Mouse (Mus musculus) ovary, adult 18-20 months (tissue): ENCODE results near the gene Orai1.
"Not testable (repeated sequence)": the region's sequence is repeated elsewhere in the genome, so short reads cannot be mapped to it uniquely, and the experiment has no call there.

Experiments used
- DNase-seq: peaks from one replicate; pipeline ENCODE4 v3.0.0; 2022; ENCODE audit warnings: low spot score, mixed read lengths

Orai1 gene

DNA sequence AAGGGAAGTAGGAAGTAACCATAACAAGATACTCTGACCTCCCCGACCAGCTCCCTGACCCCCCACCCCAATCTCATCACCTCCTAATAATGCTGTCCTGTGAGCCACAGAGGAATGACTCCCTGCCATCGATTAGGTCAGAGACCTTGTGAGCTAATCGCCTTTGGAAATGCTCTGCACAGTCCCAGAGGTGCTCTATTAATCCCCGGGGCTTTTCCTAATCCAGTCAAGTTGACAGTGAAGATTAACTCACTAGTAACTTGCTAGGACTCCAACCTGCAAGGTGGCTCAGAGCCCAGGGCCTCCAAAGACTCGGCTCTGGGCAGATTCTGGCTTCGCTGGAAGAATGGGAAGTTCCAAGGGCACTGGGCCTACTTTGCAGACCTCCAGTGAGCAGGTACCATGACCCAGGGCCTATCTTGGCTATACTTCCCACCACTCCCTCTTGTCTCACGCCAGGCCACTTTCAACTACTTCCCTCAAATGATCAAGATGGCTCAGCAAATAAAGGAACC, 18.8 kb downstream of the Orai1 start:
- DNase-seq = no peak

DNA sequence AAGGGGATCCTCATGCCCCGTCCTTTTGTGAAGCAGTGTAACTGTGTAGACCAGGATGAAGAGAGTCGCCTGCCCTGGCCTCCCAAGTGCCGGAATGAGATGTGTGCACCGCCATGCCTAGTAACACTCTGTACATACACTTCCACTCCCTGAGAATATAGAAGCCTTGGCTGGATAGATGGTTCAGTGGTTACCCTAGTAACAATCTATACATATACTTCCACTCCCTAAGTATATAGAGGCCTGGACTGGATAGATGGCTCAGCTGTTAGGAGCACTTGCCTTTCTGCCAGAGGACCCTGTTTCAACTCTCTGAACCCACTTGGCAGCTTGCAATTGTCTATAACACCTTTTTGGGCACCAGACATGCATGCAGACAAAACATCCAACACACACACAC, 20.2 kb downstream of the Orai1 start:
- DNase-seq = no peak

DNA sequence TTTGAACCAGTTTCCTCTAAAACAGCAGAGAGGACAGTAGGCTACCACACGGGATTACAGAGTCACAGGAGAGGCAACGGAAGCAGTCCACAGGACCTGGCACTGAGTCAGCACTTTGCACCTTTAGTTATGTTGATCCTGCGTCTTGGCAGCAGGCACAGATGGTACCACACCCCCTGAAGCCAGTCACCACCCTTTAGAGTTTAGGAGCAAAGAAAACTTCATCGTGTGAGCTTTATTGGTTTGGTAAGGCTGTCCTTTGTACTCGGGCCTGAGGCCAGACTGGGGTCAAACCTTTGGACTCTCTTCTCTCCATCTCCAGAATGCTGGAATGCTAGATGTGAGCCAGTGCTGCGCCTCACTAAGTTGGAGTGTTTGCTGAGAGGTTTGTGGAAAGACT, 20.7 kb downstream of the Orai1 start:
- no peak for DNase-seq

DNA sequence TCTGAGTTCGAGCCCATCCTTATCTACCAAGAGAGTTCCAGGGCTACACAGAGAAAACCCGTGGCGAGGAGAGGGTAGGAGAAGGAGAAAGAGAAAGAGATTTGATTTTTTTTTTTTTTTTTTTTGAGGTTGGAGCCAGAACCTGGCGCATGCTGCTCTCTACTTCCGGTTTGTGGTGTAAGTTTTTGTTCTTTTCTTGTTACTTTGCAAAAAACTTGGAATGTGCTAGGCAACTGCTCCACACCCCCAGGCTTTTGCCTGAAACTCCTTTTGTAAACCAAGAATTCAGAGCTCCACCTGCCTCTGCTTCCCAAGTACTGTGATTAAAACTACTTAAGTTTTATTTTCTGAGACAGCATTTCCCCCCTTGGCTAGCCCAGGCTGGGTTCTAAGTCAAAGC, 23.2 kb downstream of the Orai1 start:
- no peak for DNase-seq

DNA sequence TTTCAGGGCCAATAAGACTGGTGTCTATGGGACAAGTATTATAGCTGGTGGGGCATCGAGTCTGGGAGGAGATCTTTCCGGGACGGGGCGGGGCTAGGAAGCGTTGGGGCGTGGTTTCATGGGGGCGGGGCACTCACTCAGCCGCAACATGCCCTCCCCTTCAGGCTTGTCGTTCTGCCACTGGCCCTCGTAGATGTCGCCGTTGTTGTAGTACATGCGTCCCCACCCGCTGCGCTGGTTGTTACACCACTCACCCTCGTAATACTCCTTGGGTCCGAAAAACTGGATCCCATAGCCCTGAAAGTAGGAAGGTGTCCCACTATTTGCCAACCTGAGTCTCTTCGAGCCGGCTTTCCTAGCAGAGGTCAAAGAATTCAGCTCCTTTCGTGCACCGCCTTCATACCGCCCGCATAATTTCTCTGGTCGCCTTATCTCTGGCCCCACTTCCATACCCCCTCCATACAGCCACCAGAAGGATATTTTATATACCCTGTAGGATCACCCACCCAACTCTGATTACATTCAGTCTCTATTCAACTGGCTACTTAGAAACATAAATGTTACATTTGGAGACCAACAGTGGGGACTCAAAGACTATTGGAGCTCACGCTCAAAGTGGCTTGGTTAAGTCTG, 24.4 kb downstream of the Orai1 start:
- DNase-seq = no peak

DNA sequence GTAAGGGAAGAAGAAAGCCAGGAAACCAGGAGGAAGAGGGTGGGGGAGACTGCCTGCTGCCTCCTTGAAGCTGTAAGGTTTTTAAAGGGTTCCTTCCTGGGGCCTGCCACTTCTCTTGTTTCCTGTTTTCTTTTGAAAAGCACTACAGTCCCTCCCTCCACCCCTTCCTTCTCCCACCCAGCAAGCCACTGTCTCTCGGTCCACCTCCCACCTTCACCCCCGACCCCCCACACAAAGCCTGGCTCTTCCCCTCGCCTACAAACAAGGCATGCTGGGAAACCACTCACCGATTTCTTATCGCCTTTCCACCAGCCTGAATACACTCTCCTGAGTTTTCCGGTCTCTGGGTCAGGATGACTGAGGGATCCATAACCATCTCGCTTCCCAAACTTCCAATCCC, 25.9 kb downstream of the Orai1 start:
- no peak for DNase-seq

DNA sequence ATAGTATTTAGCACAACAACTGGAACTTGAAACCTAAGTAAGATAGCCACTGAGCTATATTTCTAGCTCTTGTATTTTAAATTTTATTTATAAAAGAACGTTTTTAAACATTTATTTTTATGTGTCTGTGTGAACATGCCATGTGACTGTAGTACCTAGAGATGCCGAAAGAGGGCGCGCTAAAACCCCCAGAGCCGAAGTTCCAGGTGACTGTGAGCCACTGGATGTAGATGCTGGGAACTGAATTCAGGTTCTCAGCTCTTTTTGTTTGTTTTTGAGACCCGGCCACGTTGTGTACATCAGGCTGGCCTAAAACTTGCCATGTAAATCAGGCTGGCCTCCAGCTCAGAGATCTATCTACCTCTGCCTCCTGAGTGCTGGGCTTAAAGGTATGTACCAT, 29.0 kb downstream of the Orai1 start:
- no peak for DNase-seq

DNA sequence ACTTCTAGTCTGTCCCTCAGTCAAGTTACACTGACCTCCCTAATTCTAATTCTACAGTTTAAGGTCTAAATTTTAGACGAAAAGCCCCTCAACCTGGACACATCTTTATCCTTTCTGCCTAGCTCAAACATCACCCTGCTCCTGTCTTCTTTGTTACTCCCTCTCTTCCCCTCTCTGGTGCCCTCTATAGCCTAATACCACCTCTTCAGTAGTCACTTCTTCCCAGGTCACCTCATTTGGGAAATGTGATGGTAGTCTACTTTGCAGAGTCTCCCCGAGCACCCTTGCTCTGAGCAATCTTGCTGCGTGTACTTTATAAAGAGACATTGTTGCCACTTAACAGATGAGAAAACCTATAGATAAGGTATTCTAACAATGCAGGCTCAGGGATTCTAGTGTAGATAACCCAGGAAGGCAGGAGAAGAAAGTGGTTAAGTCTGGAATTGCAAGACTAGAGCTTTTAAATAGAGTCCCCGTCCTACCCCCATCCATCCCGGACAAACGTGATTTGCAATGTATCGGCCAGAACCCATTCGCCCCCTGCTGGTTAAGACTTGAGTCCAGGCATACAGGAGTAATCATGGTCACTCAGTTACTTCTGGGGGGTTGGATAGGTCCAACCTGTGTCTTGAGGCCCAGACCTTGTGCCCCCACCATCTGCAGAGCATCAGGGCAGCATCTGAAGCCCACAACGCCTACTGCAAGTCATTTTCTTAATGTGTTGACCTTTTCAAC, 30.9 kb downstream of the Orai1 start:
- DNase-seq = peak; percentile 40

DNA sequence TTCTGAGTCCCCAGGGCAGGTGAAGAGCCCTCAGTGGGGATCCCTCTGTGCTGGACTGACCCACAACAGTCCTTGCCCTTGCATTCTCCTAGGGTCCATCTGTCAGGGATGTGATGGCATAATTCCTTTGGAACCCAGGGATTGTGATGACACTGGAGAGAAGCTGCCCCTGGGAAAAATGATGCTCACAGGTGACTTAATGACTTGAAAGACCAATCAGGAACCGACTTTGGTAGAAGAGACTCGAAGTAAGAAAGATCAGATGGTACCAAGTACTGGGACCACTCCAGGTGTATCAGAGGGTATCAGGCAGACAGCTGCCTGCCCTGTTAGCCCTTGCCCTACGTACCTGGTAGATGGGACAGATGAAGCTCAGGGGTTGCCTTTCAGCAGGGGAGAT, 32.0 kb downstream of the Orai1 start, which contains the start of gene Morn3:
Morn3 (minus strand) TSS at position 101 of the 400 bp plus-strand sequence.
- DNase-seq = no peak

DNA sequence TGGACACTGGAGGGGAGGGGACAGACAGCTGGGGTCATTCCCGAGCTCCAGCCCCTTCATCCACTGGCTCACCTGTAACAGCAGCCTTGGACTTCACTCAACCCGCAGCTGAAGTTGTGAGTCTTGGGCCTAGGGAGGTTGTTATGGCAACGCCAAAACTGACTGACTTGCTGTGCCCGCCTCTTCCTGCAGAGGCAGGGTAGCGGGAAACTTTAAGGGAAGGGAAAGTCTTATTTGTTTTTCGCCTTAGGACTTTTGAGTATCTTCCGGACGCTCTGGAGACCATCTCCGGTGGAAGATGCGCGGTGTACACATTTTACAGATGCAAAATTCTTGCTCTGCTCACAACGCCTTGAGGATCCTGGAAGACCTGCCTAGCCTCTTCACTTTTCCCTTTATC, 34.4 kb downstream of the Orai1 start:
- DNase-seq = no peak

DNA sequence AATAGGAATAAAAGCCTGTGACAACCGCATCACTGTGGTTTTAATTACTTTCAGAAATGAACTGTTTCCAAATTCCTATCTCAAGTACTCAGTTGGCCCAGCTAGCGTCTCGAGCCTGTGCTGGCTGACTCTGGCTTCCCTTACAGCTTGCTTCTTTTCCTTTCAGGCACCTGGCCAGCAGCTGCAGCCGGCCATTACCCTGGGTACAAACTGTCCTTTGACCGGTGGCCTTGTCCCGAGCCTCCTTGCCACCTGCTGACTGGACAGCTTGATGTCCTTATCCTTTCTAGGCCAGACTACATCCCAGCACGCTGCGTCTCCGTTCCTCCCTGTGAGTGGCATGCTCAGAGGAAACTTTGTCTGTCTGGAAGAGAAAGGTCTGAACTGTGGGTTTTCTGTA, 36.0 kb downstream of the Orai1 start:
- no peak for DNase-seq

DNA sequence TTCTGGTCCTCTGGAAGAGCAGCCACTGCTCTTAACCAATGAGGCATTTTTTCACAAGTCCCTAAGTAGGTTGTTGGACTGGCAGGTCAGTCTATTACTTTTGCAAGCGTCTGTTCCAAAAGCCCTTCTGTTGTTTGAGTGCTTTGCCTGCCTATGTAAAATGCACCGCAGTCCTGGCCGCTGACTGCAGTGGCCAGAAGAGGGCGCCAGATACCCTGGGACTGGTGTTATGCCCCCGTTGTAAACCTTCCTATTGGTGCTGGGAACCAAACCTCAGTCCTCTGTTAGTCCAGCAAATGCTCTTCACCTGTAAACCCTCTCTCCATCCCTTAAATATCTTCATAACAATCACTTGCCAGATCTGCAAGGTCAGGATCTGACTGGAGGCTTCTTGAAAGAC, 36.9 kb downstream of the Orai1 start:
- no peak for DNase-seq

DNA sequence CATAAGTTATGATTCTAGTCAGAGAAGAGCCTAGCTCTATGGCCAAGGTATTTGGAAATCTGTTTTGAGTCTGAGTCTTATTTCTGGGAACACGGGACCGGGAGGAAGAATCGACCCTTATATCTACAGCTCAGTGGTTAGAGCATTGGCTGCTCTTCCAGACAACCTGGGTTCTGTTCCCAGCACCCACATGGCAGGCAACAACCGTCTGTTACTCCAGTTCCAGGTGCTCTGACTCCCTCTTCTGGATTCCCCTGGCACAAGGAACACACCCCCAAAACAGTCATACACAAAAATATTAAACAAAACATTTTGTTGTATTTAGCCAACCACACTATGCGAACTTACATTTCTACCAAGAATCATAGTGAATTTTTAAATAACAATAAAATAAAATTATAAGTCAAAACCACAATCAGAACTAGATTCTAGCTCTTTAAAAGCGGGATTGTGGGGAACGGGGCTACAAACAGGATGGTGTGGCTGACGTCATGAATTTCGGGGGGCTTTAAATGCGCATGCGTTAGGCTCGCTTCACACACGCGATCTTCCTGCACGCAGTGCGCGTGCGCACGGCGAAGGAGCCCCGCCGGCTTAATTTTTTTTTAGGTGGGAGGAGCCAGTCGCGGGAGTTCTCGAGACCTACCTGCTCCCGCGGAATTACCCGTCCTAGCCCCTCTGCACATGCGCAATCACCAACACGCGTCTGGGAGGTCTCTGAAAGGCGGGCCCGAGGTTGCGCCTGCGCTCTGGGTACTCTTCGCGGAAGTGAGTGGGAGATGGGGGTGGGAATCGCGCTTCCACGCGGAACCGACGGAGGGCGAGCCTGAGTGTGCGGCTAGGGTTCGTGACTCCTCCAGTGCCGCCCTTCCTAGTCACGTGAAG, 42.7 kb downstream of the Orai1 start:
- peak; percentile 100 for DNase-seq

DNA sequence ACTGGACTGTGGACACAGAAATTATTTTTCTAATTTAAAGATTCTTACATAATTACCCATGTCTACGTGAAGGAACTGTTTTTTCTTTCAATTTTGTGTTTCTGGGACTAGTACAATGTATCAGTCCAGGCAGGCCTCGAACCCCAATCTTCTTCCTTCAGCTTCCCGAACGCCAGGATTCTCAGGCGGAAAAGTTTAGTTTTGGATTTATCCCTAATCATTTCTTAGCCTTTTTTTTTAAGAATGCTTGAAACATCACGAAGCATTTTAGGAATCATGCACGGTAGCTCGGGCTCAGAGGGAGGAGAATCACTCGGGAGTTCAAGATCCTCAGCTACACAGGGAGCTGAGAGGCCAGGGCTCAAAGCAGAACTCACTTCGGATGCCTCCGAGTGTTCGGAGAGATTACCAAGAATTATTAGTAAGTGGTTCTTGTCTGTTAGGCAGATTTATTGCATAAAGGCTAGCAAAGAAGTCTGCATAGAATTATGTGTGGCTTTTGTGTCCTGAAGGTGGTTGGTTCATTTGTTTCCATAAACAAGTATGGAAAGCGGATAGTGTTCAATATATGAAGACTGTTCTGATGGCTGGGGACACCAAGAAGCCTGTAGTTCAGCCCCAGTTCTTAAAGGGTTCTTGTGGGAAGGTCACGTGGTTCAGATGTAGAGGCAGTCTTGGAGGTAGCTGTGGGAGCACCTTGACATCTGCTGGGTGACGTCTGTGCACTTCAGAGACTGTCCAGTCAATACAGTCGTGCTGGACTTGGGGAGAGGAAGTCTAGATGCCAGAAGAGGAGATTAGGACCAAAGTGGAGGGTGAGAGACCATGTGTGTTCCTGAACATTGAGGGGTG, 43.6 kb downstream of the Orai1 start:
- no peak for DNase-seq

DNA sequence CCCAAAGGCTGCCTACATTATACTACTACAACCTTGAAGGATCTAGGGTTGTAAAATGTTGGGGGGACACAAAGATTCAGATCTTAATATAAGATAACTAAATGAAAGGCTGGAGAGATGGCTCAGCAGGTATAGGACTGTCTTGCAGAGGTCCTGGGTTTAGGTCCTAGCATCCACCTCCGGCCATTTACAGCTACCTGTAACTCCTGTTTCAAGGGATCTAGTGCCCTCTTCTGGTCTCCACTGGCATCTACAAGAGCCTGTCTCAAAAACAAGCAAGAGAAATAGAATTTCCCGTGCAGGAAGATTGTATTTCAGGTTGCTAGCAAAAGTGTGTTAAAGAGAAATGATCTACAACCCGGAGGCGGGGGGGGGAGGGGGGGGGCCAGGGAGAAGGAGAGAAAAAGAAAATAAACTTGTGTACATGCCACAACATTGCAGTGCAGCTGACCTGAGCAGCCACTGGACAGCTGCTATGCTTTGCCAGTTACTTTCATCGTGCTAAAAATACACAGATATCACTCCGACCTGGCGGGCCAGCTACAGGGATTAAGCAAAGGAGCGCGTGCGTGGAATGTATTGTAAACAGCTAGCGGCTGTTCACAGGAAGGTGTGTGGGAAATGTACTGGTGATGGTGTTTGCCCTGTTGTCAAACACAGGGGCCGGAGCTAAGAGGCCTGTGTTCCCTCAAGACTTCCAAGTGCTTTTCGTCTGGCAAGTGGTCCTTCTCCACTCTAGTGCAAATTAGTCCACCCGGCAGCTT, 45.1 kb downstream of the Orai1 start:
- DNase-seq = no peak

DNA sequence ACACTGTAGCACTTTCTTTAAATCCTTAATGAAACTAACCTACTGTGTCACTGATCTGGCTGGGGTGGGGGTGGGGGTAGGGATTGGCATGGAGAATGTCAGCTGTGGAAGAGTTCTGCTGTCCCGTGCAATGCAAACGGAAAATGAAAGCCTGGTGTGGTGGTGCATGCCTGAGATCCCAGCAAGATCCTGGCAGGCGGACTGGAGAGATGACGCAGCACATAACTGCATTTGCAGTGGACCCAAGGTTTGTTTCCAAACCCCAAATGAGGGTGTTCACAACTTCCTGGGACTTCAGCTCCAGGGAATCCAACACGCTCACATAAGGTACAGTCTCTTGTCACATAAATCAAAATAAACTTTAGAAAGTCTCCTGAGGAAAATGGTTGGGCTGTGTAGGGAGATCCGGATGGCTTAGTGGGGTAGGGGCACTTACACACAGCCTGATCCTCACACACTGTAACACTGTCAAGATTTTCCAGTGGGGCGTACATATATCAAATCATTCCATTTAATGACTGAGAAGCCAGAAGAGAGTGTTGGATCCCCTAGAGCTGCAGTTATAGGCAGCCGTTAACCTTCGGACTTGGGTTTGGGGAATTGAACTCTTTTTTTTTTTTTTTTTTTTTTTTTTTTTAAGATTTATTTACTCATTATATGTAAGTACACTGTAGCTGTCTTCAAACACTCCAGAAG, 46.0 kb downstream of the Orai1 start:
- DNase-seq = no peak

DNA sequence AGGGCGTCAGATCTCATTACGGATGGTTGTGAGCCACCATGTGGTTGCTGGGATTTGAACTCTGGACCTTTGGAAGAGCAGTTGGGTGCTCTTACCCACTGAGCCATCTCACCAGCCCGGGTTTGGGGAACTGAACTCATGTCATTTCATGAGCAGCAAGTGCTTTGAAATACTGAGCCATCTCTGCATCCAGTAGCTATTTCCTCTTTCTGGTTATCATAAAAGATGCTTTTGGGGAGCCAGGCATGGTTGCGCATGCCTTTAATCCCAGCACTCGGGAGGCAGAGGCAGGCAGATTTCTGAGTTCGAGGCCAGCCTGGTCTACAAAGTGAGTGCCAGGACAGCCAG, 46.5 kb downstream of the Orai1 start:
- DNase-seq = not testable (repeated sequence)

DNA sequence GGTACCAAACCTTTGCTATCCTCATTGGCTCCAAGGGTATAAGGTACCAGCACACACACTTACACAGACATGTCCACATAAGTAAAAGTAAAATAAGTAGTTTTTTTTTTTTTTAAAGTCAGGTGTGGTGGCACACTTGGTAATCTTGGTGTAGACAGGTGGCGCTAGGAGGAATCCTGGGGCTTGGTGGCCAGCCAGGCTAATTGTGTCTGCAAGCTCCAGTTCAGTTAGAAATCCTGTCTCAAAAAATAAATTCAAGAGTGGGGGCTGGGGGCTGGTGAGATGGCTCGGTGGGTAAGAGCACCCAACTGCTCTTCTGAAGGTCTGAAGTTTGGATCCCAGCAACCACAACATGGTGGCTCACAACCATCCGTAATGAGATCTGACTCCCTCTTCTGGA, 48.3 kb downstream of the Orai1 start:
- DNase-seq = no peak

DNA sequence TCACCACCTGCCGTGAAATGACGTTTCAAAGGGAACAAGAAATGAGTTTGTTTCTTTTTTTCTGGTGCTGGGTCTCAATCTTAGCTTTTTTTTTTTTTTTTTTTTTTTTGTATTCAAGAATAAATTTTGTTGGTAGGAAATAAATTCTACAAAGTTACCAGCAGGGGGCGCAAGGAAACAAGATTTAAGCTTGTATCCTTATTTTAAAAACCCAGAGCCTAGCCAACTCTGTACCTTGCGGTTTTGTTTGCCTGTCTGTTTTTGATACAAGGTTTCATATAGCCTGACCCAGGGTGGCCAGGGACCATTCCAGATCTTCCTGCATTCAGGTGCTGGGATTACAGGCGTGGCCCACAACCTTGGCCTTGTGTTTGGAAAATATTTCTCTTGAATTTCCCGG, 49.3 kb downstream of the Orai1 start:
- DNase-seq = no peak

DNA sequence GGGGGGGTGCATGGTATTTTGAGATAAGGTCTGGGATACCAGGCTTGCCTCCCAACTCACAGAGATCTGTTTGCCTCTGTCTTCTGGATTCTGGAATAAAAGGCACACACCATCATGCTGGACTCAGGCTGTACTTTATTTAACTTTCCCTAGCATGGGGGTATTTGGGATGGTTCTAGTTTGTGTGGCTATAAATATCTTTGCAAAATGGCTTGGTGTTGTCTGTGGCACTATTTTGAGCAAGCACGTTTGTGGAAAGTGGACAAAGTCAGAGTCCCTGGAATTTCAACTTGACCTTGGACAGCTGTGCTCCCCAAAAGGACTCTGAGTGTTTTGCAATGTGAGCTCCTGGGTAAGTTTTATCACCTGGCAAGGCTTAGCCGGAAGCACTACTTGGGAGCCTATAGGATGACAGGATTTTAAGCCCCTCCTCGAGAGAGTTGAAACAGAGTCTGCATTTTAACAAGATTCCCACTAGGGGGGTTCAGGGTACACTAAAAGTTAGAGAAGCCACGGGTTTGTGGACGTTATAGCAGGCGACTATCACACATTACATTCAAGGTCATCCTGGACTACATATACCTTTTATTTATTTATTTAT, 52.6 kb downstream of the Orai1 start:
- no peak for DNase-seq
